Mouse (Mus musculus) small intestine, adult 2 months (tissue): ENCODE measurements around the gene Fbxo8.

Experiments used
- CTCF ChIP-seq: fragments of 200-500 bp; IDR thresholded peaks from 2 replicates; pipeline ENCODE4 v1.5.1; 2012; ENCODE audit warnings: low read depth, mild to moderate bottlenecking, control low read depth, inconsistent platforms, low read length, moderate library complexity, mixed read lengths; ENCODE audit not compliant: insufficient replicate concordance, insufficient read length; ENCODE audit errors: extremely low read depth
- POLR2A ChIP-seq: fragments of 200-500 bp; IDR thresholded peaks from 2 replicates; pipeline ENCODE4 v1.6.1; 2012; ENCODE audit warnings: low read depth, mild to moderate bottlenecking, control low read depth, inconsistent platforms, low read length, moderate library complexity

GRCm38 (mm10) chr8:56564399-56565047, 13.6 kb downstream of the Fbxo8 start:
- TF ChIP-seq CTCF (no peak), POLR2A (no peak)
